Mouse (Mus musculus) CD4-positive, CD25-positive, alpha-beta regulatory T cell, adult 9 weeks (primary cell): ENCODE data around the gene Atp6v1g2. TPM values are rescaled to one million over a fixed set of nuclear protein-coding genes. Genes with fewer than 3 reads are reported as not detected.

Experiments used
- polyA plus RNA-seq: library from polyadenylated mRNA; unstranded; fragments of 100-300 nt; shearing (Covaris generic); gene quantifications from one replicate; pipeline ENCODE4 v1.2.1, GENCODE M21; 2017

The Atp6v1g2 gene
- 5.8 TPM for polyA plus RNA-seq

GRCm38 (mm10) chr17:35233114-35233980 lies at the start of gene Atp6v1g2:
Gene Atp6v1g2, plus strand, starts transcription at chr17:35233660.

GRCm38 (mm10) chr17:35187959-35188610 lies 45.4 kb upstream of the Atp6v1g2 start, which contains the start of gene Lst1:
Gene Lst1, minus strand, starts transcription at chr17:35188439.

GRCm38 (mm10) chr17:35193881-35194843 lies 39.3 kb upstream of the Atp6v1g2 start, which contains the start of gene Ltb:
Gene Ltb, plus strand, starts transcription at chr17:35194439.

GRCm38 (mm10) chr17:35201787-35202186 lies 31.7 kb upstream of the Atp6v1g2 start, which contains the start of gene Tnf:
Gene Tnf, minus strand, starts transcription at chr17:35202007.

GRCm38 (mm10) chr17:35204494-35205379 lies 28.7 kb upstream of the Atp6v1g2 start, which contains the start of gene Lta:
Gene Lta, minus strand, starts transcription at chr17:35205351.

GRCm38 (mm10) chr17:35220156-35220952 lies 13.1 kb upstream of the Atp6v1g2 start, which contains the start of gene Gm16181:
Gene Gm16181, plus strand, starts transcription at chr17:35220834.

GRCm38 (mm10) chr17:35235614-35236389 lies 2.3 kb downstream of the Atp6v1g2 start, which contains the start of gene Nfkbil1:
Gene Nfkbil1, minus strand, starts transcription at chr17:35235792.

GRCm38 (mm10) chr17:35241305-35242014 lies 8.0 kb downstream of the Atp6v1g2 start, which contains the start of gene Ddx39b:
Gene Ddx39b, plus strand, starts transcription at chr17:35241746.

GRCm38 (mm10) chr17:35262664-35263522 lies 29.4 kb downstream of the Atp6v1g2 start, which contains the start of gene H2-D1:
Gene H2-D1, plus strand, starts transcription at chr17:35262730.

Other genes with a start within 250 kb of the Atp6v1g2 start
- 124 TPM for gene Vars, start 232.7 kb upstream of the Atp6v1g2 start, polyA plus RNA-seq
- gene Vwa7, start 217.1 kb upstream of the Atp6v1g2 start, polyA plus RNA-seq, result 0.17 TPM
- 3.2 TPM for gene Sapcd1, start 205.6 kb upstream of the Atp6v1g2 start, polyA plus RNA-seq
- 2.7 TPM for gene Msh5, start 186.9 kb upstream of the Atp6v1g2 start, polyA plus RNA-seq
- gene Clic1, start 183.7 kb upstream of the Atp6v1g2 start, polyA plus RNA-seq, result 654 TPM
- 3.6 TPM for gene Ddah2, start 174.6 kb upstream of the Atp6v1g2 start, polyA plus RNA-seq
- gene Ly6g6c, start 168.3 kb upstream of the Atp6v1g2 start, polyA plus RNA-seq, result not detected
- not detected for gene Mpig6b, start 167.5 kb upstream of the Atp6v1g2 start, polyA plus RNA-seq
- gene Ly6g6e, start 156.8 kb upstream of the Atp6v1g2 start, polyA plus RNA-seq, result not detected
- not detected for gene Ly6g6d, start 155.6 kb upstream of the Atp6v1g2 start, polyA plus RNA-seq
- gene Ly6g6f, start 148.1 kb upstream of the Atp6v1g2 start, polyA plus RNA-seq, result not detected
- gene Abhd16a, start 144.4 kb upstream of the Atp6v1g2 start, polyA plus RNA-seq, result 84.0 TPM
- not detected for gene Ly6g5c, start 125.4 kb upstream of the Atp6v1g2 start, polyA plus RNA-seq
- gene Ly6g5b, start 118.2 kb upstream of the Atp6v1g2 start, polyA plus RNA-seq, result 2.5 TPM
- gene Gpank1, start 112.2 kb upstream of the Atp6v1g2 start, polyA plus RNA-seq, result 70.3 TPM
- 338 TPM for gene Csnk2b, start 111.6 kb upstream of the Atp6v1g2 start, polyA plus RNA-seq
- 4.3 TPM for gene D17H6S53E, start 107.3 kb upstream of the Atp6v1g2 start, polyA plus RNA-seq
- gene Apom, start 101.6 kb upstream of the Atp6v1g2 start, polyA plus RNA-seq, result not detected
- 57.4 TPM for gene Bag6, start 98.5 kb upstream of the Atp6v1g2 start, polyA plus RNA-seq
- 29.3 TPM for gene Prrc2a, start 68.8 kb upstream of the Atp6v1g2 start, polyA plus RNA-seq
- gene Aif1, start 57.6 kb upstream of the Atp6v1g2 start, polyA plus RNA-seq, result 5.1 TPM
- gene Lst1, start 45.2 kb upstream of the Atp6v1g2 start, polyA plus RNA-seq, result 11.8 TPM
- 818 TPM for gene Ltb, start 39.2 kb upstream of the Atp6v1g2 start, polyA plus RNA-seq
- gene Tnf, start 31.7 kb upstream of the Atp6v1g2 start, polyA plus RNA-seq, result 55.3 TPM
- 130 TPM for gene Lta, start 28.3 kb upstream of the Atp6v1g2 start, polyA plus RNA-seq
- 1.2 TPM for gene Gm16181, start 12.8 kb upstream of the Atp6v1g2 start, polyA plus RNA-seq
- gene Nfkbil1, start 2.1 kb downstream of the Atp6v1g2 start, polyA plus RNA-seq, result 10.5 TPM
- 286 TPM for gene Ddx39b, start 8.1 kb downstream of the Atp6v1g2 start, polyA plus RNA-seq
- 5,181 TPM for gene H2-D1, start 29.1 kb downstream of the Atp6v1g2 start, polyA plus RNA-seq
- gene H2-Q1, start 86.7 kb downstream of the Atp6v1g2 start, polyA plus RNA-seq, result 0.15 TPM
- 20.2 TPM for gene H2-Q2, start 108.6 kb downstream of the Atp6v1g2 start, polyA plus RNA-seq
- 45.7 TPM for gene H2-Q4, start 146.0 kb downstream of the Atp6v1g2 start, polyA plus RNA-seq
- gene H2-Q6, start 191.2 kb downstream of the Atp6v1g2 start, polyA plus RNA-seq, result 903 TPM
- 2,503 TPM for gene H2-Q7, start 205.5 kb downstream of the Atp6v1g2 start, polyA plus RNA-seq
- 22.9 TPM for gene H2-Q10, start 236.4 kb downstream of the Atp6v1g2 start, polyA plus RNA-seq